Mouse (Mus musculus) testis, adult 2 months (tissue): ENCODE measurements at regions not wholly inside any gene's neighbourhood (a gene's known extent, or its start where the extent isn't known, plus 50 kb on each side); places are given as distances from the start of the nearest gene placed in this dataset.

Experiments
- H3K27ac ChIP-seq: fragments of 200-500 bp; 2 replicates; pipeline ENCODE4 v1.5.1; 2012; ENCODE audit warnings: low read depth, low read length; ENCODE audit not compliant: control insufficient read depth, insufficient read depth
- H3K27me3 ChIP-seq: fragments of 200-500 bp; 2 replicates; pipeline ENCODE4 v1.6.1; 2012; ENCODE audit warnings: mild to moderate bottlenecking, low read length, moderate library complexity; ENCODE audit not compliant: control insufficient read depth, insufficient read depth
- H3K36me3 ChIP-seq: fragments of 200-500 bp; 2 replicates; pipeline ENCODE4 v1.6.1; 2012; ENCODE audit warnings: mild to moderate bottlenecking, low read length; ENCODE audit not compliant: control insufficient read depth, insufficient read depth
- H3K4me1 ChIP-seq: fragments of 200-500 bp; 2 replicates; pipeline ENCODE4 v1.6.1; 2012; ENCODE audit warnings: low read length; ENCODE audit not compliant: control insufficient read depth, insufficient read depth
- H3K4me3 ChIP-seq: fragments of 200-500 bp; 2 replicates; pipeline ENCODE4 v1.5.1; 2012; ENCODE audit warnings: low read depth, mild to moderate bottlenecking, low read length, moderate library complexity, mixed read lengths; ENCODE audit not compliant: control insufficient read depth
- CTCF ChIP-seq: fragments of 200-500 bp; IDR thresholded peaks from 2 replicates; pipeline ENCODE4 v1.5.1; 2012; ENCODE audit warnings: low read depth, mild to moderate bottlenecking, inconsistent platforms, low read length, moderate library complexity; ENCODE audit not compliant: control insufficient read depth, insufficient read depth, insufficient replicate concordance
- POLR2A ChIP-seq: fragments of 200-500 bp; IDR thresholded peaks from 2 replicates; pipeline ENCODE4 v1.6.1; 2012; ENCODE audit warnings: low read depth, mild to moderate bottlenecking, inconsistent platforms, low read length, moderate library complexity; ENCODE audit not compliant: control insufficient read depth

DNA sequence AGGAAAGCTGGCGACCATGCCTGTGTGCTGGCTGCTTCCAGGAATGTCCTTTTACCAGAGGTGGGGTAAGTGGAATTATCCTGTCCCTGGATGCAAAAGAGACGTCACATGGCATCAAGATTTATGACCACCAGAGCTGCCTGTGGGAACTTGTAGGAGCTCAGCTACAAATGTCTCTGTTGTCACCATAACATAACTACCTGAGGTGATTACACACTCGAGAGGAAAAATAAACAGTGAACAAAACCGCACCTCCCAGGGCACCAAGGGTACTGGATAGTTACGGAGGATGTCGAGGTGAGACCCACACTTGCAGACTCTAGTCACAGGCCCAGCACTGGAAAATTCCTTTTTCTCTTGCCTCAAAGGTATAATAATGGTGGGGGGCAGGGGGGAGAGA lies 185.1 kb upstream of the Foxq1 start:
- H3K27me3 ChIP-seq = no peaks in the 10 kb centered on the region
- H3K27ac ChIP-seq = no peak overlapping the region
- no peaks in the 10 kb centered on the region for H3K36me3 ChIP-seq
- H3K4me1 ChIP-seq = no peaks in the 10 kb centered on the region
- TF ChIP-seq CTCF = no peak
- no peak for TF ChIP-seq POLR2A
- no peak overlapping the region for H3K4me3 ChIP-seq

DNA sequence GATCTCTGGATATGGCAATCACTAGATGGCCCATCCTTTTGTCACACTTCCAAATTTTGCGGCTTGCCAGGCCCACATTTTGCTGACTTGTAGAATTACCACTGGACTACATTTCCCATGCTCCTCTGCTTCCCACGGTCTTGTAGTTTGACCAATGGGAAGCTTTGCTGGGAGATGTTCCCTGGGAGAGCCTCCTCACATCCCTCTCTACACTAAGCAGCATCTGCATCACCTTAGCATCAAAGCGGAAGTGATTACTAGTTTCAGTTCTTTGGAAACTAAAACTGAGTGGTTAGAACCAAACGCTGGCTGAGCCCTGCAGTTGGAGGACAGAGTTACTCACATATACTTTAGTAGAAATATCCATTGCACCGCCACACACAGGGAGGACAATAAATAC lies 181.9 kb upstream of the Foxq1 start:
- Histone ChIP-seq H3K4me3 (no peak overlapping the region), H3K27me3 (no peaks in the 10 kb centered on the region), H3K27ac (no peak overlapping the region), H3K4me1 (no peaks in the 10 kb centered on the region), H3K36me3 (no peaks in the 10 kb centered on the region)
- no peak for TF ChIP-seq CTCF
- no peak for TF ChIP-seq POLR2A

DNA sequence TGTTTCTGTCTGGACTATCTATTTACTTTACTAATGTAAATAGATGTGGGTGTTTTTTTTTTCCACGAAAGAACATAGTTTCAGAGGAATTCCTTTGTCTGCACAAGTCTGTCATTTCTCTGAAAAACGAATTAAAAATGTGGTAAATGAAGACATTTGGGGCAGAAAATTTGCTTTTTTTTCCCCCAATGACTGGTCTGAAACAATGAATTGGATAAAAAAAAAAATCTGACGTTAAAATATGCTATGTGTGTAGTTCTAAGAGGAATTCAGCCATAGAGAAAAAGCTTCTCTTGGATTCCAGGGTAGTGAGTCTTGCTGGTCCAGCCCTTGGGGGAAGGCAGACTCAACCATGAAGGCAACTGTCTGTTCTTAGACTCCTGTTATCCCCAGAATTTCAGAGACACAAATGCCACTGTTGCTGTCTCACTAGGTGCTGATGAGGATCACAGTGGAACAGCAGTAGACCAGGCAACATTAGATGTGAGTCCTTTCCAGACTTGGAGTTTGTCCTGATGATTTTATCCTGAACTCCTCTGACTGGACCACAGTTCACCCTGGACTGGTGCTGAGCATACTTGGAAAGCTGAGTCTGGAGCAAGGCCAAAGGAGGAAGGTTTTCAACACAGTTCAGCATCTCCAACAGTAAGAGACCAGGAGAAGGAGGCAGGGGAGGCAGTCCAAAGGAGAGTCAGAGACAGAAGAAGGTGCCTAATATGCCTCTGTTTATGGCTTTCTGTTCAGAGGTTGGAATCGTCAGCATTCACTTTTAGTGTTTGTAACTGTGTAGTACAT lies 162.3 kb upstream of the Foxq1 start:
- H3K27me3 ChIP-seq = no peaks in the 10 kb centered on the region
- no peaks in the 10 kb centered on the region for H3K36me3 ChIP-seq
- TF ChIP-seq POLR2A = no peak
- TF ChIP-seq CTCF = no peak
- no peak overlapping the region for H3K27ac ChIP-seq
- no peaks in the 10 kb centered on the region for H3K4me1 ChIP-seq
- no peak overlapping the region for H3K4me3 ChIP-seq

DNA sequence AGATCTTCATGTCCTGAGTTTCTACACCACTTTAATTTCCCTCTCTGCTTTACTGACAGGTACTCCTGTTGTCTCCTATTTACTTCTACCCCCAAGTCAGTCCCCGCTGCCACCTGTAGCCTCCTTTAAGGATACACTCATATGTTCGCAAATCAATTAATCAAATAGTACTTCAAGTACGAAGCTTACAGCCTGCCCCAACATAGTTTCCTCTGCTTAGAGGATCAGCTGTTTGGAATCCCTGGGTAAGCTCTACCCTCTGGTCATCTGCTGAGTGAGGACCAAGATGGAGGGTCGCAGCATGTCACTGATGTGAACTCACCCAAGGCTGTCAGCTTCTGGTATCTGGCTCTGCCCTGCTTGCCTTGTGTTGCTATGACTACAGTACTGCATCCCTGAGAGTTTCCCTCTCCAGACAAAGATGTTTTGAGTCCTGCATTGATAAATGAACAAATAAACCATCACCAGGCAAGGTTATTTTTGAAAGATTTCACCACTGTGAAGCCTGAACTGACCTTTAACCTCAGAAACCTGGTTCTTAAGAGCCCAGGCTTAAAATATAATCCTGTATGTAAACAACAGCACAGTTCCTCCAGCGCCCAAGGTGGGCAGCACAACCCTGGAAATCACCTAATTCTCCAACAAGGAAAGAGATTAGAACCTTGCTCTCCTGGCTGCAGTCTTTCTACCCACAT lies 159.6 kb upstream of the Foxq1 start:
- no peak overlapping the region for H3K27ac ChIP-seq
- no peaks in the 10 kb centered on the region for H3K36me3 ChIP-seq
- H3K4me3 ChIP-seq = no peak overlapping the region
- TF ChIP-seq CTCF (no peak), POLR2A (no peak)
- no peaks in the 10 kb centered on the region for H3K27me3 ChIP-seq
- H3K4me1 ChIP-seq = no peaks in the 10 kb centered on the region

DNA sequence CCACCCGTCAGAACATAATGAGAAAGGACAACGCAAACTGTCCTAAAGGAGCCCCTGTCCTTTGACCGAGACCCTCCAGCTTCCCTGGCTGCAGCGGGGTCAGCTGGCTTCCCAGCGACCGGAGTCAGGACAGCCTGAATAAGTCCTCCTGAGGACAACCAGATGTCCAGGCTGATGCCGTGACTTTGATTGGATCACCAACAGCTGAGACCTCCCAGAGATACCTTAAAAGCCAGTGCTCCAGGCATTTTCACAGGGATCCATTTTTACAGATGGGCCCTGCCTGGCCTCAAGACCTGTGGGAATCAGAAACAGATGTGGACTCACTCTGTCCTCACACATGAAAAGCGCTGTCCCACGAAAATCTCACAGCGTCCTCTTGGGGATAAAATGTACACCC lies 158.7 kb upstream of the Foxq1 start:
- TF ChIP-seq POLR2A = no peak
- TF ChIP-seq CTCF = no peak
- Histone ChIP-seq H3K4me3 (no peak overlapping the region), H3K36me3 (no peaks in the 10 kb centered on the region)

DNA sequence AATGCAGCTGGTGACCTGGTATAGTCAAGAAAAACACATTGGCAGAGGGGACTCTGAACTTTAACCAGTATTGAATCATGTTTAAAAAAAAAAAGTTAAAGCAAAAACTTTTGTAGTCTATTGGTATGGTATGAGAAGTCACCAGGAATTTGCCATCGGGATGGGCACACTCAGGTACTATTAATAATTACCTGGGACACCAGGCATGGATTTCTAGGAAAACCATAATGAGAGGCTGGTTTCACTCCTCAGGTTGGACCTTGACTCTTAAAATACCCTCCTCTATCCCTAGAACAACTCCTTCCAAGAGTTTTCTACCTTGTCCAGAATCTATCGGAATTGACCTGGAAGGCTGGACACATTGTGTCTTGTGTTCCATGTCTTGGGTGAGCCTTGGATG lies 155.5 kb upstream of the Foxq1 start:
- TF ChIP-seq POLR2A (no peak), CTCF (no peak)
- Histone ChIP-seq H3K36me3 (no peaks in the 10 kb centered on the region), H3K4me3 (no peak overlapping the region), H3K4me1 (no peaks in the 10 kb centered on the region), H3K27ac (no peak overlapping the region), H3K27me3 (no peaks in the 10 kb centered on the region)

More for the DNA sequence above, 158.7 kb upstream of the Foxq1 start:
- no peak overlapping the region for H3K27ac ChIP-seq
- no peaks in the 10 kb centered on the region for H3K4me1 ChIP-seq
- H3K27me3 ChIP-seq = no peaks in the 10 kb centered on the region

DNA sequence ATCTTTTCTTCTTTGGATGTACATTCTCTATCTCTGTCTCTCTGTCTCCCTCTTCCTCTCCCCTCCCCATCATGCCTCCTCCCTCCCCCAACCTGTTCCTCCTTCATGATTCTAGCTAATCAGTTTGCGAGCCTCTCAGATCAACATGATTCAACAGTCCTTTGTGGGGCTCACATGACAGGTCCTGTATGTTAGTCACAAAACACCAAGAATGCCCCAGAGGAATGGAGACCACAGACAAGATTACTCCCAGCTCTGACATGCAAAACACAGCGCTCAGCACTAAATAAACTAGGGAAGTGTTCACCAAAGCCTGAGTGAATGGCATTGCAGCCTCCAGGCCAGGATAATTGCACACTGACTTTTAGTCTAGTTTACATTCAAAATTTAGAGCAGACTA lies 150.6 kb upstream of the Foxq1 start:
- TF ChIP-seq CTCF = no peak
- TF ChIP-seq POLR2A = no peak
- Histone ChIP-seq H3K4me1 (no peaks in the 10 kb centered on the region), H3K36me3 (no peaks in the 10 kb centered on the region), H3K27me3 (no peaks in the 10 kb centered on the region), H3K27ac (no peak overlapping the region), H3K4me3 (no peak overlapping the region)
